Mouse (Mus musculus) CD4-positive naive resting alpha-beta T cell, adult 57 days (primary cell): ENCODE measurements around the gene Helb. TPM values are rescaled to one million over a fixed set of nuclear protein-coding genes. Genes with fewer than 3 reads are reported as not detected.

Experiments used
- total RNA-seq: library from RNA; stranded (reverse); gene quantifications from one replicate; pipeline ENCODE4 v1.2.4, GENCODE M21; 2023

Helb gene
- total RNA-seq = 43.9 TPM

DNA sequence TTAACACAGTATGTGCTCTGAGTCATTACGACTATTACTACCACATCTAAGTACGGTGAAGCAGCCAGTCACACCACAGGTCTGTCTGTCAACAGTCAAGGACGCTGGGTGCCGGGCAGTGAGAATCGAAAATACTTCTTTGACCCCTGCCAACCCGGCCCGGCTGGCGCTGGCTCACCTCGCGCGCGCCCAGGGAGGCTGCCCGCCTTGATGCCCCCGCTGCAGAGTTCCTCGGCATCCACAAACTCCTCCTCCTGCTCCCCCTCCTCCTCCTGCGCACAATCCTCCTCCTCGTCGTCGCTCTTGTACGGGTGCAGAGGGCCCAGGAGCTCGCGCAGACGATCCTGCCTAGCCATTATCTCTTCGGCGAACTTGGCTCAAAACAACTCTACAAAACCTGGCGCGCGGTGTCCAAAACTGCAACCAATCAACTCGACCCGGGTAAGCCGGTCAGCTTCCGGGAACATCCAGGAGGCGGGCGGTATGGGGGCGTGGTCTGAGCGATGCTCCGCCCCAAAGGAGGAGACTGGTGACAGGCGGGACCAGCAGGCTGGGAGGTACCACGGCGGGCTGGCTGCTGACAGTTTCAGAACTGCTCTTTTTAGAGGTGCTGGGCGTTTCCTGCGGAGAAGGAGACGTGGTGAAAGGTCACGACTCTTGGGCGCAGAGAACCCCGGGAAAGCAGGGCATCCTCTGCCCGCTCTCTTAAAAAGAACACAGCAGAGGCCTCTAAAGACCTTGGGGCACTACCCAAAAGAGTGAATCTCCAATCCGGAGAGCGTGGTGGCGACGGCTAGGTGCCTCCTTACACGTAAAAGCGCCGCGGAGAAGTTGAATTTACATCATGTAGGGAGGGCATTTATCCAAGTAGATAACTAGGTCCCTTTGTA lies at the start of gene Helb:
Gene Helb (minus strand): TSS at position 481 of the 890 bp plus-strand sequence.

Other genes starting within 250 kb of the Helb start
- 37.5 TPM for gene Tmbim4, start 88.6 kb upstream of the Helb start, total RNA-seq
- gene Irak3, start 89.1 kb upstream of the Helb start, total RNA-seq = 12.0 TPM
- 40.6 TPM for gene Llph, start 114.1 kb upstream of the Helb start, total RNA-seq